Mouse (Mus musculus) frontal cortex, postnatal 36 days (tissue): ENCODE results near the gene Cadps.
"Not testable (repeated sequence)": the region's sequence is repeated elsewhere in the genome, so short reads cannot be mapped to it uniquely, and the experiment has no call there.

Experiments
- DNase-seq, 2 experiments: peaks; one replicate each; pipeline ENCODE4 v3.0.0; 2022; ENCODE audit warnings: low spot score in 2 of 2

Gene Cadps

GRCm38 (mm10) chr14:12591829-12592228 is 231.1 kb downstream of the Cadps start:
- no peak for DNase-seq

- no peak for DNase-seq
Measured at GRCm38 (mm10) chr14:12583536-12583935, 239.3 kb downstream of the Cadps start.

GRCm38 (mm10) chr14:12581657-12582056 is 241.2 kb downstream of the Cadps start:
- DNase-seq, result no peak

GRCm38 (mm10) chr14:12580786-12581185 is 242.1 kb downstream of the Cadps start:
- no peak for DNase-seq

- DNase-seq, result no peak
Measured at GRCm38 (mm10) chr14:12578156-12578555, 244.7 kb downstream of the Cadps start.

- no peak for DNase-seq
Measured at GRCm38 (mm10) chr14:12577475-12578140, 245.3 kb downstream of the Cadps start.

- DNase-seq, result peak in 1 of 2 experiments; percentile 74
Measured at GRCm38 (mm10) chr14:12575105-12575504, 247.8 kb downstream of the Cadps start.

- DNase-seq, result peak in 1 of 2 experiments; percentile 36
Measured at GRCm38 (mm10) chr14:12574336-12574735, 248.5 kb downstream of the Cadps start.

- not testable (repeated sequence) for DNase-seq
Measured at GRCm38 (mm10) chr14:12561730-12562129, 261.1 kb downstream of the Cadps start.

- DNase-seq, result no peak
Measured at GRCm38 (mm10) chr14:12560233-12560577, 262.7 kb downstream of the Cadps start.

GRCm38 (mm10) chr14:12559574-12560232 is 263.2 kb downstream of the Cadps start:
- DNase-seq, result no peak

- no peak for DNase-seq
Measured at GRCm38 (mm10) chr14:12558920-12559573, 263.8 kb downstream of the Cadps start.

GRCm38 (mm10) chr14:12554486-12554885 is 268.4 kb downstream of the Cadps start:
- no peak for DNase-seq

GRCm38 (mm10) chr14:12551353-12551752 is 271.5 kb downstream of the Cadps start:
- no peak for DNase-seq

GRCm38 (mm10) chr14:12550931-12551330 is 271.9 kb downstream of the Cadps start:
- no peak for DNase-seq

GRCm38 (mm10) chr14:12549290-12549689 is 273.6 kb downstream of the Cadps start:
- DNase-seq, result no peak

- no peak for DNase-seq
Measured at GRCm38 (mm10) chr14:12547496-12547895, 275.4 kb downstream of the Cadps start.

- no peak for DNase-seq
Measured at GRCm38 (mm10) chr14:12541733-12542132, 281.1 kb downstream of the Cadps start.

- DNase-seq, result no peak
Measured at GRCm38 (mm10) chr14:12539071-12539470, 283.8 kb downstream of the Cadps start.

GRCm38 (mm10) chr14:12531101-12531500 is 291.8 kb downstream of the Cadps start:
- peak in 1 of 2 experiments; percentile 37 for DNase-seq

GRCm38 (mm10) chr14:12530554-12530953 is 292.3 kb downstream of the Cadps start:
- DNase-seq, result no peak

GRCm38 (mm10) chr14:12529961-12530542 is 292.8 kb downstream of the Cadps start:
- DNase-seq, result peak in 1 of 2 experiments; percentile 66

- no peak for DNase-seq
Measured at GRCm38 (mm10) chr14:12527296-12527695, 295.6 kb downstream of the Cadps start.
